Mouse (Mus musculus) testis, postnatal 10 days (tissue): ENCODE measurements around the gene Yy2.

ENCODE experiments used
- DNase-seq: peaks from one replicate; pipeline ENCODE4 v3.0.0; 2021; ENCODE audit warnings: low spot score

Yy2 gene

DNA sequence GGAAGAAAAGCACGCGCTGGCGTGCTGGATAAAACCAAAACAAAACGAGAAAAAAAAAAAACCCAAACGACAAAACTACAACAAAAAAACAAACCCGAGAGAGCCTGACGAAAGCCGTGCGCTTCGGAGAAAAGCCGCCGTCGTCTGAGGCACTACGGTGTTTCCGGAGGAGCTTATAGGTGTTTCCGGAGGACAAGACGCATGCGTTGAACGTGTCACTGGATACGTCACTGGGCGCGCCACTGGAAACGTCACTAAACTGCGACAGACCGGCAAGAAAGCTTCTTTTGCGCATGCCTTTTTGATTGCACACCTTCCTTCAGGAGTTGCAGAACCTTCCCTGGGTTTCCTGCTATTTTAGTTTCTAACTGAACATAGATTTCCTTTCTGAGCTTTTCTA lies at the start of gene Yy2:
TSS of gene Yy2 (minus strand) at position 146 of the 400 bp plus-strand sequence.
- DNase-seq = peak; percentile 58

DNA sequence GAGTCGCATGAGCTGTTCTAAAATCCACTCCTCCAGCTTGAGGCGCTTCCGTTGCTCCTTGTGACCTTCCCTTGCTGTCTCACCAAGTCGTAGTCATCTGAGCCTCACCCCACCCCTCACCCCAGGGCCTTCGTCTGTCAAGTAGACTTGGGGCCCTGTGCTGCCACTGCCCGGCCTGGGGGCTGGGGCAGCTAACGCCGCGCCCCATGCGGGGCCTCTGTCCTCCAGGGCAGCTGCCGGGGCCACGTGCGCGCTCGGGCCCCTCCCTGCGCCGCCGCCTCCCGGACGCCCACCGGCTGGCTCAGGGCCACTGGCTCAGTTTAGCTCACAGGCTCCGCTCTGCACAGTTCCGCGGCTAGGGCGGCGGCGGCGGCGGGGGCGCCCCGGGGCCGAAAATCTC lies 44.1 kb upstream of the Yy2 start:
- no peak for DNase-seq

DNA sequence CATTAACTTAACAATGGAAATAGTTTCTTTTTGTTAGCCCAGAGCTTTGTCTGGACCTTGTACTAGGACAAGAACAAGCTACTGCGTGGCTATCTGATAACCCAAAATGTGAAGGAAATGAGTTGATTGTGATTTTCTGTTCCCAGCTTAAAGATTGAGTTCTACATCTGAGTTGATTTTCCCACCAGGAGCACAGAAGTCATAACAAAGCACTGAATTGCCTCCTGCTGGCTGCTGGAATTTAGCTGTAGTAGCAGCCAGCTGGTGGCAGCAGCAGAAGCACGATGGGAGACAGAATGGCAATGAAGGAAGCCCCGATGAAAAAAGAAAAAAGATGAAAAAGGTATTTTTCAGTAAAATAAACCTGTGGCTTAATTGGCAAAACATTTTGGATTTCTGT lies 32.7 kb upstream of the Yy2 start:
- no peak for DNase-seq

DNA sequence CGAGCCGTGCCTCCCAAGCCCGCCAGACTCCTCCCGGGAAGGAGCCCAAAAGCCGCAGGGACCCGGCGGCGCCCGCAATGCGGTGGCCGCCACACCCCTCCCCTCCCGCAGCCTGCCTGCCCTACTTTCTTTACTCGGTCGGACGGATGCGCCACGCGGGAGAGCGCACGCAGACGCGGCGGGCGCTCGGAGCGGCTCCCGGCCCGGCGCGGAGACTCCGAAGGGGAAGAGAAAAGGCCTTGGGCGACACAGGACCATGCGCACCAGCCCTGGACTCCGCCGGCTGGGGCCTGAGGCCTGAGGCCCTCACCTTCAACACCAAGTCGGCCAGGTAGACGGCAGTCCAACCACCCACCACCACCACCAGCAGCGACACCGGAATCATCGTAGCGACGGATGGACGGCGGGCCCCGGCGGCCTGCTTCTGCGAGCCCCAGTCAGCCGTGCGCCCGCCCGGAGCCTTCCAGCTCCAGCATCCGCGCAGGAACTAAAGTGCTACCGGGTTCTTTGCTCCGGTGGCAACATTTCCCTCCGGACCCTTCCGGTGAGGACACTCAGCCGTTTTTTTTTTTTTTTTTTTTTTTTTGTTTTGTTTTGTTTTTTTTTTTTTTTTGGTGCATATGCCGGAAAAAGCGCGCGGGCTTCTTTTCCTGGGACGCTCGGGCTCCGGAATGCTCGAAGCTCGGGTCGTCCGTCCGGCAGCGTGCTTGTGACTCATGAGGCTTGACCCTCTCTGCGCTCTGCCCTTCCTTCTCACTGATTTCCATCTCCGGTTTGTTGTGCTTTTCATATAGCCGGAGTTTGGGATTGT lies 29.6 kb upstream of the Yy2 start, which contains the start of gene Mbtps2:
TSS of gene Mbtps2 (minus strand) at position 530 of the 811 bp plus-strand sequence.
- peak; percentile 67 for DNase-seq

DNA sequence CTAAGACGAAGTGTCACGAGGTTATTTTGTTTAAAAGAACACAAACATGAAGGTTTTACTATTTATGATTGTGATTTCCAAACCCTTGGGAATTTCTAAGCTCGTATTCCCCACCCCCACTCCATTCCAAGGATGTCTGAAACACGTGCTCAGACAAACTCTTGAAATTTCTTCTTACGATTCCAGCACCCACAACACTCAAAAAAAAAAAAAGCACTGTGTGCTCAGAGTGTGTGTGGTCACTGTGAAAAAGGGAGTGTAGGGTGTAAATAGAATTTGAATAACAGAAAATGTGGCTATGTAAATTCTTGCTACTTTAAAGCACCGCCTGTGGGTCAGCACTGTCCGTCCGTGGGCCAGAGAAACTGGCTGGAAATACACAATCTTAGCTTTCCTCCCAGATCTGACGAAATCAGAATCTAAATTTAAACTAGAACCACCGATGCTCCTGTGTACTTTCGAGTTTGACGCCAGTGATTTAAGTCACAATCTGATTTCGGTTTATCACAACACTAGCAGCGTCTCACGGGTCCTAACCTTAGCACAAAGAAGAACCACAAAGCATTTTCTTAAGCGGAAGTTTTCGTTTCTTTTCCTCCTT lies 28.9 kb upstream of the Yy2 start:
- DNase-seq = no peak

DNA sequence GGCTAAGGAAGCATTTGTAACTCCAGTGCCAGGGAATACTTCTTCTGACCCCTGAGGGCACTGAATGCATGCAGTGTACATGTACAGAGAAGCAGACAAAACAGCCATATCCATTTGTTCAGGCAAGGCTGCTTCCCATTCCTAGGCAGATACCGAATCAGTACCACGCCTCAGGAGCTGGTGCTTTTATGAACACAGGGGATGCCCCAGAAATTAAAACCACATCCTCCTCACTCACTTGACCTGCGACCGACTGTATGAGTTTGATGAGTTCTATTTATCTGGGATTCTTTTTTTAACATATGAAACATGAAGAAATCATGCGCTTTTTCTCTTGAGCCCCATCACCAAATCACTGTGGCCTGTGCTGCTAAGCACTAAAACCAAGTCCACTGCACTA lies 28.0 kb upstream of the Yy2 start:
- no peak for DNase-seq

DNA sequence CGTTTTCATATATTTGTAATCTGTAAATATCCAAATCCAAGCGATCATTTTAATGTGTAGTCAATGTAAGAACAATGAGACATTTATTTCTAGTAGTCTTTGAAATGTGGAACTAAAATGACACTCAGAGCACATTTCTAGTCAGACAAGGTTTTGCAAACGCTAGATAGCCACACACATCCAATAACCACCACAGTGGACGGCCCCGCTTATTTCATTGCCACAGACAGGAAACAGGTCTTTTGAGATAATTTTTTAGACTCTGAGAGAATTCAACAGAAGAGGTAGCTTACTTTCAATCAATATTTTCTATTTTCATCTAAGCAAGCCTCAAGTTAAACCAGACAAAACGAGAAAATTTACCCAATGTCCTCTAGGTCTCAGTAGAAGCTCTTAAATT lies 27.1 kb upstream of the Yy2 start:
- no peak for DNase-seq

DNA sequence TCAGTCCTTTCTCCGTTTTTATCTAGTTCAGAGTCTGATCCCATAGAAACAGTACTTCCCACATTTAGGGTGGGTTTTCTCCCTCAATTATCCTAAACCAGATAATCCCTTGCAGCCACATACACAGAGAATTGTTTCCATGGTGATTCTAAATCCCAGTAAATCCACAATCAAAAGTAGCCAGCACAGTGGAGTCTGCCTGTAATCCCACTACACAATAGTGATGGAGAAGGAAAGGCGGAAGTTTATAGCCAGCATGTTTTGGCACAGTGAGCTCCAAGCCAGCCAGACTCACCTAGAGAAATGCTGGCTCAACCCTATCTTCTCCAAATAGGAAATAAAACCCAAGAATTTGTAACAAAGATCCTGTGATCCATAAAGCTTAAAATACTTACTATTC lies 25.8 kb upstream of the Yy2 start:
- DNase-seq = no peak

DNA sequence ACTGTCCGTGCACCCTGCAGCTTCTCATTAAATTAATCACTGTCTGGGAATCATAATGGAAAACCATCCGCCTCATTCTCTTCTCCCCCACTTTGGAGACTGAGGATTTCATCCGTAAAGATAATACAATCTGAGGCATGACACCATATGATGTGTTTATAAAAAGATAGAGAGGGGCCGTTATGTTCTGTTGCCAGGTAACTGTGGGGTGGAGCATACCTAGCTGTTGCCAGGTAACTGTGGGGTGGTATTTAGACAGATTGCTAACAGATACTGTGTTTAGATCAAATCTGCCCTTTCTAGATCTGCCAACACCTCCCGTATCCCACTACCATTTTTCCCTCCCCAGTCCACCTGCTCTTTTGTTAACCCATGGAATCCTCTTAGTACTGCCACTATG lies 18.2 kb upstream of the Yy2 start:
- no peak for DNase-seq

DNA sequence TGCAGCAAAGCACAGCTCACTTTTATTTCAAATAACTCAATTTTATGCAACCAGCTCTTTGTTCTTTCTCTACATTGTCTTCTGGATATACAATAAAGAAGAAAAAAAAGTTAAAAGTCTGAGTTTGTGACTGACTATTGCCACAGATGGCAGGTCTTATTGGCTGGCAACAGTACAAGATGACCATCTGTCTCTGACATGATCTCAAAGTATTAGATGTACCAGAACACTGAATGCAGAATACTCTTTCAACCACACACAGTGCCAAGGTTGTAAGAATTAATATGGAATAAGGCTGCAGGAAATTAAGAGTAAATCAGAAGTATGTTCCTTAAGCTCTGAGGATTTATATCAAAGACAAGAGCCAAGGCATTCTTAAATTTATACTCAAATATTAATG lies 17.6 kb upstream of the Yy2 start:
- no peak for DNase-seq

DNA sequence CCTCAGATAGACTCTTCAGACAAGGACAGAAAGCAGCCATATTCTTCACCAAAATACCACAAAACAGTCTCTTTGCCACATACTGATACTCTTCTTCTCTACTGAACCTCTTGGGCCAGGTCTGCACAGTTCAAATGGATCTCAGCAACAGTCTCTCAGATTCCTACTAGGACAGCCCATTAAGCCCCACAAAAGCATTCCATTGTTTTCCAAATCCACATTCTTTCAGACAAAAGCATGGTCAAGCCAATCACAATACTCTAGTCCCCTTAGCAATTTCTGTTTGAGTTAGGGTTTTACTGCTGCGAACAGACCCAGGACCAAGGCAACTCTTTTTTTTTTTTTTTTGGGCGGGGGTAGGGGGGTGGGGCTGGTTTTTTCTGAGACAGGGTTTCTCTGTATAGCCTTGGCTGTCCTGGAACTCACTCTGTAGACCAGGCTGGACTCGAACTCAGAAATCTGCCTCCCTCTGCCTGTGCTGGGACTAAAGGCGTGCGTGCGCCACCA lies 10.4 kb upstream of the Yy2 start:
- no peak for DNase-seq

DNA sequence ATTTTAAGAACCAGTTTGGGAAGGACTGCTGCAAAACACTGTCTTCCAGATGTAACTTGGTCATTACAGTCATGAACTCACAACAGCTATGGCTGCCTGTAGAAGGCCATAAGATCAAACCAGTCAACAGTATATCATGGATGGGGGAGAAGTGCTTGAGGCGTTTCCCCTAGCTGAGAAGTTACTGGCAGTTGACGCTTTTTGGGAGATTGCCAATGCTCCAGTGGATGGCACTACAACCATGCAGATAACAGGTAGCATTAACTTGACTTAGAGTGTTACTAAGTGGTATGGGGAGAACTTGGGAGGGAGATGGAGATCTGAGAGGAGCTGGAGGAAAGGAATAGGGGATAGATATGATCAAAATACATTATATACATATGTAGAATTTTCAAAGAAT lies 5.9 kb upstream of the Yy2 start:
- DNase-seq = no peak

DNA sequence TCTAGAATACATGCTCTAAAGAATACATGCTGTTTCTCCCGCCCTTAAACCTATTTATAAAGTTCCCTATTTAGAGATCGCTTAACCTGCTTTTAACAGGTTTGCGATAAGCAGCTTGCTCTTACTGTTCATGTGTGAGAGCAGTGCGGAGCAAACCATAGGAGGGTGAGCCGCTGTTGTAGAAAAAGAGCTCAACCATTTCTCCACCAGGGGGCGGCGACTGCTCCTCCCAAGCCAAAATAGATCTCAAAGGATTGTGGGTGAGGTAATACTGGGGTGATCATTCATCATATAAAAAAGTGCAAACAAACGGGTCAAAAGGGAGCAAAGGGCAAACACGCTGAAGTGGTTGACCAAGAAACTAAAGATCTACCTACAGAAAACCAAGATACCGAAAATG lies 5.0 kb downstream of the Yy2 start:
- no peak for DNase-seq

DNA sequence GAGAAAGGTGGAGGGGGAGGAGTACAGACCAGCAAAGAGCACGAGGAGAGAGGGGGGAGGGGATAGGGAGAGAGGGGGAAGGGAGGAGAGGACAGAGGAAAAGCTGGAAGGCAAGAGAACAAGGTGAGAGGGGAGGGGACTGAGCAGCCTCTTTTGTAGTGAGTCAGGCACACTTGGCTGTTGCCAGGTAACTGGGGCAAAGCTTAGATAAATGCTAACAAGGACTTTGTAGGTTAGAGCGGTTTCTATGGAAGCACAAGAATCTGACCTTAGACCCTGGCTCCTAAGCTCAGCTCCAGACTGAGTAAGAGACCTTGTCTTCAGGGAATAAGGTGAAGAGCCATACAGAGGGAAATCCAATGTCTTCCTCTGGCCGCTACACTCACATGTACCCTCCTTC lies 21.7 kb downstream of the Yy2 start:
- no peak for DNase-seq
